Mouse (Mus musculus) bone marrow, adult 2 months (tissue): ENCODE measurements at regions not wholly inside any gene's neighbourhood (a gene's known extent, or its start where the extent isn't known, plus 50 kb on each side); places are given as distances from the start of the nearest gene placed in this dataset.

Source experiments
- CTCF ChIP-seq: fragments of 200-500 bp; IDR thresholded peaks from 2 replicates; pipeline ENCODE4 v1.5.1; 2011; ENCODE audit warnings: low read length, control low read depth; ENCODE audit not compliant: control insufficient read depth, insufficient read depth
- POLR2A ChIP-seq: fragments of 200-500 bp; IDR thresholded peaks from 2 replicates; pipeline ENCODE4 v1.6.1; 2011; ENCODE audit warnings: low read depth, mild to moderate bottlenecking, control low read depth, low read length, borderline replicate concordance; ENCODE audit not compliant: control insufficient read depth

DNA sequence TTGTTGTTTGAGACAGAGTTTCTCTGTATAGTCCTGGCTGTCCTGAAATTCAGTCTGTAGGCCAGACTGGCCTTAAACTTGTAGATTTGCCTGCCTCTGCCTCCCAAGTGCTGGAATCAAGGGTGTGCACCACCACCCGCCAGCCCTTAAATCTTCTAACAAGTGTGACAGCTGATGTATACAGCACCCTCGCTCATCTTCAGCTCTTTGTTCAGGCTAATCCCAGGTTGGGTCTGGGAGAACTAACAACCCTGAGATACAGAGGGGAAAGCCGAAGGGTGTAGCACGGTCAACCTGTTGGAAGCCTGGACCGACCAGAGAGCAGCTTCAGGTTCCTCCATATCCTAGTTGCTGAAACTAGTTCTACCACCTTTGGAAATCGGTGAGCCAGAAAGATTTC, 99.0 kb downstream of the Tmem30b start:
- no peak for TF ChIP-seq CTCF
- TF ChIP-seq POLR2A = no peak
